Mouse (Mus musculus) lung, postnatal 0 days (tissue): ENCODE data around the gene Actr2.

Experiments
- CTCF ChIP-seq: IDR thresholded peaks from 2 replicates; pipeline ENCODE4 v1.5.1; 2016; ENCODE audit warnings: antibody characterized with exemption, mild to moderate bottlenecking
- EP300 ChIP-seq: IDR thresholded peaks from 2 replicates; pipeline ENCODE4 v1.6.1; 2016; ENCODE audit warnings: antibody characterized with exemption, mild to moderate bottlenecking, control low read depth

- TF ChIP-seq CTCF (no peak), EP300 (no peak)
These were observed 4.0 kb upstream of the Actr2 start for GRCm38 (mm10) chr11:20116701-20117100.
